Mouse (Mus musculus) c-Kit-positive CD71-positive TER-119-negative erythroid progenitor cells, embryonic 14.5 days (primary cell): ENCODE data around the gene Eps8.

Experiments
- DNase-seq: peaks from one replicate; pipeline ENCODE4 v3.0.0-alpha.2; 2013; ENCODE audit warnings: low read depth

Eps8 gene

GRCm38 (mm10) chr6:137569071-137569470 is 85.6 kb downstream of the Eps8 start:
- no peak for DNase-seq

GRCm38 (mm10) chr6:137565890-137566289 is 88.8 kb downstream of the Eps8 start:
- DNase-seq: no peak

- no peak for DNase-seq
Measured at GRCm38 (mm10) chr6:137565454-137565853, 89.2 kb downstream of the Eps8 start.

- DNase-seq: no peak
Measured at GRCm38 (mm10) chr6:137560358-137560859, 94.3 kb downstream of the Eps8 start.

- DNase-seq: peak; percentile 57
Measured at GRCm38 (mm10) chr6:137558840-137559239, 95.8 kb downstream of the Eps8 start.

GRCm38 (mm10) chr6:137557671-137558070 is 97.0 kb downstream of the Eps8 start:
- no peak for DNase-seq

GRCm38 (mm10) chr6:137557159-137557558 is 97.5 kb downstream of the Eps8 start:
- no peak for DNase-seq

- DNase-seq: no peak
Measured at GRCm38 (mm10) chr6:137556636-137557035, 98.0 kb downstream of the Eps8 start.

DNA sequence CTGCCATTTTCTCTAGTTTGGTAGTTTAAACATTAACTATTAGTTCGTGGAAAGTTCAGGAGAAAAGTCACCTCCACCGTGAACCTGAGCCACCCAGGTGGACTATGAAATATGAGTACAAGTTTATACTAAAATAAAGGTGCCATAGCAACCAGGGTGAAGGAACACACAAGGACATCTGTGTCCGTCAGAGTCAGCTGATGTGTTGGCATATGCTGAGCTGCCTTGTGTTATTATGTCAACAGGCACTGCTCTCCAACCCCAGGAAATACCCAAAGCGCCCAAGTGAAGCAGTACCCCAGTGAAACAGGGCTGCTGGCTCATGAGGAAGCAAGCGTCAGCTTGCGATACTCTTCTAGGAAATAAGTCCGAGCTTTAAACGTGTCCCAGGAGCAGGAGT is 104.5 kb downstream of the Eps8 start:
- no peak for DNase-seq

GRCm38 (mm10) chr6:137548613-137549012 is 106.1 kb downstream of the Eps8 start:
- DNase-seq: no peak

DNA sequence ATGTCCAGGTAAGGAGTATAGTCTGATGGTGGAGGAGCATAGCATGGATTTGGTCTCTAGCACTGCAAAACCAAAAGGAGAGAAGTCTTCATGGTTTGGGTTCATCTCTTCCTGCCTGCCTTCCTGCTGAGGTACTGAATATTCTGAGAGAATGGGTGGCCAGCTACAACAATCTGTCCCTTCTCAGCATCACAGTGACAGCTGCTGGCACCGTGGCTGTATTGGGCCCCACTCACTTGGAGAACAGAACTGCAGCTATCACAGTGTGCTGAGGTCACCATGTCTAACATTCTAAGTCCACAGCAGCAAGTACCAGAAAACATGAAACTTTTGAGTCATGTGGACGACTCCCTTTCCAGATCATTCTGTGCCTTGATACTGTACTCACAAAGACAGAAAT is 107.1 kb downstream of the Eps8 start:
- no peak for DNase-seq

GRCm38 (mm10) chr6:137546101-137546500 is 108.6 kb downstream of the Eps8 start:
- no peak for DNase-seq

DNA sequence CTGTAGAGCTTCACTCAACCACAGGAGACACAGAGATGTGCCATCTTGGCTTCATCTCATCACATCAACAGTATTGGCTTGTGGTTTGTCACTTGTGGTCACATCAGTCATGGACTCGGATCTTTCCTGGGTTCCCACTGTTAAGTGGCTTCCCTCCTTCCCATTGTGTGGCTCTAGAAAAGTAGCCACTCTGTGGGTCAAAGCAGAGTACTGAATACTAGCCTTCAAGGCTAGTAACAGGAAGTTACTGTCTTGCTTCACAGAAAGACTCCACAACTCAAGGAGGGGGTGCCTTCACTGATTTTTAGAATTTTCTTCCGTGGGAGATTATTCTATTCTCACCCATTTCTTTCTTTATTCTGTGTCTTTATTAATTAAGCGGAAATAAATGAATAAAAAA is 109.3 kb downstream of the Eps8 start:
- DNase-seq: no peak

DNA sequence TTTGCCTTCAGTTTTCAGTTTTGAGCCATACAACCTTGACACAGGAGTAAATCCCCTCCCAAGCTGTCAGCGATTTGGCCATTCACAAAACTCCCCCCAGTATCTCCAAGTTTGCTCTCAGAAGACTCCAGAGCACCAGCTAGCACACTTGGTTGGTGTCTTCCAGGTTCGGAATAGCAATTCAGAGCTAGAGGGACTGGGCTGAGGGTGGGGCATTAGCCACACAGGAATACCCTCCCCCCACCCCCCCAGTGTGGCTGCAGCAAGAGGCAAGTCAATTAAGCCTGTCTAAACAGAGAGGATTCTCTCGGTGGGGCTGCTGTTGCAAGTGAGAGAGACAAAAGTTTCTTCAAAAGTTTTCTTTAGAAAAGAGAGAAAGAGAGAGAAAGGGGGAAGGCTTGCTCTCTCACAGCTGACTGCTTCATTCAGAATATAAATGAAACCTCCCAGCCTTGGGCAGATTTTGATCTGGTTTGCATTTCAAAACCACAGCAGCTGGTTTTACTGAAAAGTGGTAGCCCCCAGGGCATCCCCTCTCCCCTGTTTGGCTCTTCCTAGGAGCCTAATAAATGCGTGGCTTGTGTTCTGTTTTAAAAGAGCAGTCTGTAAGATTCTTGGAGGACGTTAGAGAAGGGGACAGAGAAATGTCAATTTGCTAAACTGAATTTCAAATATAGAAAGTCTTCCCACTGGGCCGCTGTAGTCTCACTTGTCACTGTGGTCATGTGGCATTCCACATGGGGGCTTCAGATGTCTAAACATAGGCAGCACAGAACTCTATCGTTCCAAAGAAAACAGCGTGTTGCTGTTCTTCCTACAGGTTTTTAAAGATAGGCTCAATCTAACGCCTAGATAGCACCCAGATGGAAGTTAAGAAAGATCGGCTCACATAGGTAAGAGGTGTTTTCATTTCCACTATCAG is 112.2 kb downstream of the Eps8 start:
- no peak for DNase-seq

DNA sequence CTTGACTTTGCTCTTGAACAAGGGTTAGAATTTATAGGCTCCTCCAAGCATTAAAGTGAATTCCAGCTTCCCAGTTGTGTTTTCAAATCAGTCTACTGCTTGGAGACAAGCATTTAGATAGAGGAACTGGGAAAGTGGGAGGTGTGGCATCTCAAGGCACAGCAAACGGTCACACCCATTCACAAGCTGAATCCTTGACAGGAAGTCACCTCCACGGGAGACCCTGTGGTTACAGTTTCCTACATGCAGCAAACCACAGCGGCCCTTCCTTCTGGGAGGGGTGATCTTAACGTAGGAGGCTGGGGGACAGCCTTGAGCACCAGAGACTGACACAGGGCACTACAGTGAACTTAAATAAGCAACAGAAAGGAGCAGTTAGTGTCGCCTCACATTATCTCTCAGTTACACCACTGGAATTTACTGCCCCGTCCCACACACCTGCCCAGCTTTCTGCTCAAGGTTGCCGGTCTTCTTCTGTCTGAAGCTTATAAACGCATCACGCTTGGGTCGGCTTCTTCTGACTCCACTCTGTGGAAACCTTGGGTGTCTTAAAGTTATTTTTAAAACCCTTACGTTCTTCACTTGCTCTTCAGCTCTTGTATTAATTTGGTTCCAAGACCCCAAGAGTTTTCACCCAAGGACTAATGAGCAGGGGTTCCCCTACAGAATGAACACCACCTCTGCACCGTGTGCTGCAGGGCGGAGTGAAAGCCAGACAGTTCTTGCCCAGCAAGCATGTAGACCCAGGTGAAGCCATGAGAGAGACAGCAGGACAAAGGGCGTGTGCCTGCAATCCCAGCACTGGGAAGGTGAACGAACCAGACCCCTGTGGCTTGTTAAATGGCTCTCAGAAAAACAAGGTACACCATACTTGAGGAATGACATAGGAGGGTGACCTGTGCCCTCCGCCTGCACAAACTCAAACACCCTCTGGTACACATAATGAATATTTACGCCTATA is 113.2 kb downstream of the Eps8 start:
- no peak for DNase-seq

GRCm38 (mm10) chr6:137540800-137541199 is 113.9 kb downstream of the Eps8 start:
- no peak for DNase-seq

DNA sequence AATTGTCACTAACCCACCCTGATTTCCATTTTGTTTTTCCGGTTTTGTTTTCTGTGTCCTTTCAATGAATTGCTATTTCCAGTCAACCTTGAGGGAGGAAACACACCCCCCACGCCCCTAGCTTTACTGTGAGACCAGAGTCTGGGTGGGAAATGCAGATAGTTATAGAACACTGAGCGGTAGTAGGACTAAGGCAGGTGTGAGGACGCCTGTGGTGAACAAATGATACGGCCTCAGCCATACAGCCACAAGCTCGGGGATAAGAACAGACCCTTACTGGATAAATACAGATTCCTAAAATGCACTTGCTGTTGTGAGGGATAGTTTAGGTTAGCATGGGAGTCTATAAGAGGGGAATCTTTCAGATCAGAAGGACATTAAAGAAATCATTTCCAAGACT is 114.3 kb downstream of the Eps8 start:
- no peak for DNase-seq

DNA sequence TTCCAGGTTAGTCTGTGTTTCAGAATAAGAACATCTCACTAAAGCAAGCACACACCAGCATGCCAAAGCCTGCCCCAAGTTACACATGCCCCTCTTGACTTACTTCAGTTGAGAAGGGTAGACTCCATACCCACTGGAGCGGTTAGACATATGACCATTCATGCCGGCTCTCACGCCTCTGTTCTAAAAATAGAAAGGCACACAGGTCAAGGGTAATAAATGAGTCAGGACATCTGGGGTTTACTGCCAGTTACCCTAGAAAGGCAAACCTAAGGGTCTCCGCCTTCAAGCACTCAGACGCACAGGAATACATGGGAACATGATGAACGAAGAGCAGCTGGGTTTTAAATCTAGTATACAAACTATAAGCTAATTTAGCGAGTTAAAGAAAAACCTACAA is 115.5 kb downstream of the Eps8 start:
- DNase-seq: no peak

DNA sequence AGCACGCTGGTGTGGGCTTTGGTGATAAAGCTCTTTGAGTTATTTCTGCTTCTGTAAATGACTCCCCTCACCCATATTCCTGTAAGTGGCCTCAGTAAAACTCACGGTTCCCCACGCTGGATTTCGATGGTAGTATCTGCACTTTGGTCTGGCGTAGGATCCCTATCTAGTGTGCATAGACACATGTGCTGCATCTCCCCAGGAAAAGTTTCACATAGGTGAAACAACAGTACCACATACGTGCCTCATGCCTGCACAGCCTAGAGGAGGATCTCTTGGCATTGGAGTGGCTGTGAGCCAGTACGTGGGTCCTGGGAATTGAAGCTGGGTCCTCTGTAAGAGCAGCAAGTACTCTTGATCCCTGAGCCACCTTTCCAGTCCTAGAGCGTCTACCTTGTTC is 121.9 kb downstream of the Eps8 start:
- no peak for DNase-seq

- no peak for DNase-seq
Measured at GRCm38 (mm10) chr6:137525769-137526168, 128.9 kb downstream of the Eps8 start.

DNA sequence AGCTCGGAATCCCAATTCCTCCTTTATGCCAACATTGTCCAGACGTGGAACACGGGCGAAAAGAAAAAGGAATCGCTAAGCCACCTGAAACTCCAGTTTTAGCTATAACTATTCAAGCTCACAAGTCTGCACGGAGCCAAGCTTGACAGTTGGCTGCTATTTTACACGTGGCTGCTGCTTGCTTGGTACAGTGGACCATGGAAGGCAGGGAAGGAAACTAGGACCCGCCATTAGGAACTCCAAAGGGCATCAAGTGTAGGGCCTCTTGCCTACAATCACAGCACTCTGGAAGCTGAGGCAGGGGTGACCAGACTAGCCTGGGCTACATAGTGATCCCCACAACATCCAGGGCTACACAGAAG is 134.4 kb downstream of the Eps8 start:
- no peak for DNase-seq

- no peak for DNase-seq
Measured at GRCm38 (mm10) chr6:137519529-137520342, 134.9 kb downstream of the Eps8 start.
